Mouse (Mus musculus): ENCODE measurements around the gene Atxn10.

Gene Atxn10

GRCm38 (mm10) chr15:85474697-85475096, 138.7 kb downstream of the Atxn10 start:
- ChIA-PET POLR2A (interaction anchor here in 1 of 4 experiments (0.7 to 2.1 kb wide), 3 partner anchors 11 to 108 kb away, joined by 3 to 5 read pairs (median 4); no protein-coding TSS in a partner anchor), CTCF (interaction anchor here (0.6 to 8.3 kb wide), 9 partner anchors 108 to 1206 kb away, joined by 3 to 87 read pairs (median 5); partner anchors contain the start of gene Wnt7b (in 2 of the 4))

- ChIA-PET CTCF (interaction anchor here (0.5 to 8.3 kb wide), 27 partner anchors 8 to 326 kb away, joined by 3 to 87 read pairs (median 3); partner anchors contain the start of gene Wnt7b (in 2 of the 4)), POLR2A (interaction anchor here in 3 of 4 experiments (0.6 to 1.5 kb wide), 6 partner anchors 10 to 220 kb away, joined by 3 to 4 read pairs (median 3); partner anchors contain the start of gene Wnt7b (in 1 of the 3))
Observed at GRCm38 (mm10) chr15:85477584-85477983, 141.5 kb downstream of the Atxn10 start.

GRCm38 (mm10) chr15:85479365-85479764, 143.3 kb downstream of the Atxn10 start:
- ChIA-PET POLR2A (interaction anchor here in 3 of 4 experiments (0.5 to 1.0 kb wide), 3 partner anchors 8 to 103 kb away, joined by 3 to 4 read pairs (median 3); partner anchors contain the start of gene Wnt7b (in 1 of the 3)), CTCF (interaction anchor here (0.5 to 8.3 kb wide), 13 partner anchors 23 to 650 kb away, joined by 4 to 87 read pairs (median 10); partner anchors contain the start of gene Wnt7b (in 2 of the 4))

GRCm38 (mm10) chr15:85479919-85480318, 143.9 kb downstream of the Atxn10 start:
- POLR2A ChIA-PET = interaction anchor here in 3 of 4 experiments (0.5 to 1.3 kb wide), 7 partner anchors 9 to 103 kb away, joined by 3 to 7 read pairs (median 3); partner anchors contain the start of gene Wnt7b (in 1 of the 3)
- CTCF ChIA-PET = interaction anchor here (0.6 to 8.3 kb wide), 16 partner anchors 24 to 650 kb away, joined by 3 to 87 read pairs (median 8); partner anchors contain the start of gene Wnt7b (in 2 of the 4)

GRCm38 (mm10) chr15:85480630-85481029, 144.6 kb downstream of the Atxn10 start:
- CTCF ChIA-PET = interaction anchor here (0.6 to 8.3 kb wide), 19 partner anchors 9 to 329 kb away, joined by 3 to 87 read pairs (median 6); partner anchors contain the start of gene Wnt7b (in 2 of the 4)
- POLR2A ChIA-PET = interaction anchor here in 3 of 4 experiments (0.6 to 1.3 kb wide), 7 partner anchors 8 to 149 kb away, joined by 3 to 7 read pairs (median 4); no protein-coding TSS in a partner anchor

- CTCF ChIA-PET = interaction anchor here in 2 of 4 experiments (0.8 to 1.0 kb wide), 2 partner anchors 12 to 94 kb away, joined by 3 to 4 read pairs; no protein-coding TSS in a partner anchor
- POLR2A ChIA-PET = interaction anchor here in 1 of 4 experiments (1.0 to 1.3 kb wide), 3 partner anchors 8 to 46 kb away, joined by 3 to 5 read pairs (median 3); no protein-coding TSS in a partner anchor
Observed at GRCm38 (mm10) chr15:85488900-85489299, 152.9 kb downstream of the Atxn10 start.

GRCm38 (mm10) chr15:85489751-85490150, 153.7 kb downstream of the Atxn10 start:
- ChIA-PET POLR2A (interaction anchor here in 1 of 4 experiments (1.3 kb wide), 2 partner anchors 9 to 20 kb away, joined by 3 to 5 read pairs; no protein-coding TSS in a partner anchor), CTCF (no interaction called here)

- ChIA-PET POLR2A (interaction anchor here in 3 of 4 experiments (0.7 to 1.3 kb wide), 4 partner anchors 9 to 29 kb away, joined by 3 read pairs; no protein-coding TSS in a partner anchor), CTCF (interaction anchor here in 3 of 4 experiments (0.5 to 2.0 kb wide), 8 partner anchors 8 to 179 kb away, joined by 3 to 7 read pairs (median 5); no protein-coding TSS in a partner anchor)
Observed at GRCm38 (mm10) chr15:85494163-85494621, 158.1 kb downstream of the Atxn10 start.

GRCm38 (mm10) chr15:85497548-85497947, 161.5 kb downstream of the Atxn10 start:
- ChIA-PET CTCF (interaction anchor here in 1 of 4 experiments (0.7 kb wide), 1 partner anchor 474 kb away, joined by 4 read pairs; no protein-coding TSS in a partner anchor), POLR2A (interaction anchor here in 1 of 4 experiments (0.7 kb wide), 1 partner anchor 323 kb away, joined by 4 read pairs; no protein-coding TSS in a partner anchor)

- CTCF ChIA-PET = interaction anchor here in 1 of 4 experiments (0.7 kb wide), 1 partner anchor 474 kb away, joined by 4 read pairs; no protein-coding TSS in a partner anchor
- POLR2A ChIA-PET = no interaction called here
Observed at GRCm38 (mm10) chr15:85497981-85498475, 162.0 kb downstream of the Atxn10 start.

- CTCF ChIA-PET = no interaction called here
- POLR2A ChIA-PET = no interaction called here
Observed at GRCm38 (mm10) chr15:85500267-85500666, 164.2 kb downstream of the Atxn10 start.

GRCm38 (mm10) chr15:85503127-85503526, 167.1 kb downstream of the Atxn10 start, which contains the start of gene 7530416G11Rik:
7530416G11Rik (minus strand) TSS chr15:85503227.
- POLR2A ChIA-PET = interaction anchor here in 2 of 4 experiments (0.6 kb wide), 2 partner anchors 9 to 54 kb away, joined by 3 read pairs; no protein-coding TSS in a partner anchor
- CTCF ChIA-PET = interaction anchor here in 2 of 4 experiments (0.5 to 1.5 kb wide), 3 partner anchors 80 to 147 kb away, joined by 3 to 5 read pairs (median 3); no protein-coding TSS in a partner anchor

- ChIA-PET POLR2A (interaction anchor here in 1 of 4 experiments (0.6 kb wide), 1 partner anchor 1285 kb away, joined by 3 read pairs; no protein-coding TSS in a partner anchor), CTCF (interaction anchor here in 2 of 4 experiments (0.7 to 6.8 kb wide), 3 partner anchors 77 to 288 kb away, joined by 3 to 72 read pairs (median 3); partner anchors contain the start of gene Wnt7b (in 1 of the 2))
Observed at GRCm38 (mm10) chr15:85505118-85505925, 169.3 kb downstream of the Atxn10 start.

GRCm38 (mm10) chr15:85506680-85507079, 170.6 kb downstream of the Atxn10 start:
- ChIA-PET POLR2A (interaction anchor here in 2 of 4 experiments (0.6 to 1.1 kb wide), 4 partner anchors 10 to 76 kb away, joined by 3 to 4 read pairs (median 3); no protein-coding TSS in a partner anchor), CTCF (interaction anchor here (0.6 to 6.8 kb wide), 12 partner anchors 15 to 249 kb away, joined by 3 to 72 read pairs (median 5); partner anchors contain the start of gene Wnt7b (in 3 of the 4))

- ChIA-PET CTCF (interaction anchor here (0.6 to 6.8 kb wide), 9 partner anchors 59 to 250 kb away, joined by 3 to 72 read pairs (median 5); partner anchors contain the start of gene Wnt7b (in 3 of the 4)), POLR2A (interaction anchor here in 2 of 4 experiments (0.5 to 1.1 kb wide), 2 partner anchors 27 to 376 kb away, joined by 3 read pairs; no protein-coding TSS in a partner anchor)
Observed at GRCm38 (mm10) chr15:85507370-85508014, 171.4 kb downstream of the Atxn10 start.

All from embryonic stem cell, embryonic (primary cell).